In the genomic region with DNA sequence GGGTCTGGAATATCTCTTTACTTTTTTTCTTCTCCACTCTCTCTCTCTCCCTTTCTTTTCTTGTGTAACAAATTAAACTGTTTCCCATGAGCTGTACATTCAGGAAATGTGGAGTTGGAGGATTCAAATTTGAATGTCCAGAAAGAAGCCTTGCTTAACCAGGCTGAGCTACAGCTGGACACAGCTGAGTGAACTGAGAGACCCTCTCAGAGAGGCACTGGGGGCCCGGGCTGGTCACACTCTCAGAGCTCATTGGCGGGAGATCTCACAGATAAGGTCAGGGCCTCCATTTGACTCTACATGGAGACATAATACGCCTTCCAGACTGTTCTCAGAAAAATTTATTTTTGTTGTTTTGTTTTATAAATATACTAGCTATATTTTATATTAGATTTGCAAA, we compare ENCODE assay signal across 24 mouse cellular contexts. TPM values are rescaled to one million over a fixed set of nuclear protein-coding genes. Genes with fewer than 3 reads are reported as not detected.
A peak's percentile ranks its signal among the peaks of the same experiment; 100 is the strongest.
DNase-seq lines count a peak whose midpoint lies in the region; ATAC-seq and TF ChIP-seq lines count a peak whose summit lies in the region.
"Had no signal": no experiment of that assay in that cellular context is flagged by ENCODE, and none has a peak within 500 bp of the region (broad histone marks: within the 10 kb centered on the region; RNA-seq: fewer than 3 reads in every experiment).

No protein-coding gene starts in this region.

- WGBS in heart, embryonic 11.5 days (ENCODE audit: insufficient replicate concordance): 51% methylated on average over 3 of the region's 3 CpGs
- 30% methylated on average over 3 of the region's 3 CpGs for WGBS in kidney, embryonic 16.5 days
- WGBS in lung, embryonic 16.5 days: 27% methylated on average over 3 of the region's 3 CpGs
- WGBS in stomach, postnatal 0 days: 43% methylated on average over 3 of the region's 3 CpGs

- no peak for TF ChIP-seq EP300 in stomach, postnatal 0 days (optimal IDR thresholded peaks at IDR 0.05)

- H3K27ac ChIP-seq in heart, embryonic 11.5 days (ENCODE audit: low read depth, low read length): no peak overlapping the region
- peak overlapping the region; percentile 76 for H3K27ac ChIP-seq in kidney, embryonic 16.5 days (ENCODE audit: low read length)
- H3K27ac ChIP-seq in lung, embryonic 16.5 days (ENCODE audit: low read length): peak overlapping the region; percentile 78
- 0 out of 2 replicates have a peak overlapping the region, but pooled peaks have one; percentile 18 for H3K27ac ChIP-seq in stomach, postnatal 0 days (replicated peaks)
- H3K27ac ChIP-seq: forebrain, embryonic 12.5 days; heart, adult 2 months; hindbrain, embryonic 13.5 days; left cerebral cortex, adult 2 months; limb, embryonic 10.5 days; midbrain, embryonic 13.5 days; neural tube, embryonic 13.5 days had no signal

- H3K4me3 ChIP-seq in heart, embryonic 11.5 days (ENCODE audit: low read depth, low read length): no peak overlapping the region
- no peak overlapping the region for H3K4me3 ChIP-seq in kidney, embryonic 16.5 days (ENCODE audit: low read length)
- no peak overlapping the region for H3K4me3 ChIP-seq in lung, embryonic 16.5 days (ENCODE audit: low read length)
- no peak overlapping the region for H3K4me3 ChIP-seq in stomach, postnatal 0 days (ENCODE audit: low read depth, low read length)
- H3K4me3 ChIP-seq: forebrain, embryonic 12.5 days; heart, adult 2 months; hindbrain, embryonic 13.5 days; left cerebral cortex, adult 2 months; limb, embryonic 10.5 days; midbrain, embryonic 13.5 days; neural tube, embryonic 13.5 days had no signal

- no peaks in the 10 kb centered on the region for H3K36me3 ChIP-seq in heart, embryonic 11.5 days (ENCODE audit: control insufficient read depth, insufficient read depth, low read length)
- no peaks in the 10 kb centered on the region for H3K36me3 ChIP-seq in kidney, embryonic 16.5 days (ENCODE audit: insufficient read depth, low read length)
- no peaks in the 10 kb centered on the region for H3K36me3 ChIP-seq in lung, embryonic 16.5 days (ENCODE audit: control insufficient read depth, insufficient read depth, low read length)
- H3K36me3 ChIP-seq in stomach, postnatal 0 days (ENCODE audit: control insufficient read depth, insufficient read depth, low read length): no peaks in the 10 kb centered on the region
- H3K36me3 ChIP-seq: forebrain, embryonic 12.5 days; G1E; hindbrain, embryonic 13.5 days; limb, embryonic 10.5 days; midbrain, embryonic 13.5 days; neural tube, embryonic 13.5 days had no signal

- no peak overlapping the region for H3K9ac ChIP-seq in heart, embryonic 11.5 days (ENCODE audit: low read depth, low read length)
- H3K9ac ChIP-seq in kidney, embryonic 16.5 days (replicated peaks; ENCODE audit: low read length): no peak overlapping the region
- H3K9ac ChIP-seq in lung, embryonic 16.5 days (ENCODE audit: low read length): no peak overlapping the region
- no peak overlapping the region for H3K9ac ChIP-seq in stomach, postnatal 0 days (ENCODE audit: low read length)
- H3K9ac ChIP-seq: forebrain, embryonic 12.5 days; hindbrain, embryonic 13.5 days; liver, postnatal 0 days; midbrain, embryonic 13.5 days; neural tube, embryonic 13.5 days had no signal

- intact Hi-C loops in left cerebral cortex, postnatal 14 days (cut with DNase I): no loop called here

- ATAC-seq in heart, embryonic 11.5 days (replicated peaks; ENCODE audit: insufficient number of reproducible peaks, low FRiP score, low TSS enrichment): no peak
- peak; percentile 95 for ATAC-seq in kidney, embryonic 16.5 days (ENCODE audit: low FRiP score, low TSS enrichment)
- ATAC-seq in lung, embryonic 16.5 days (ENCODE audit: low read depth): peak; percentile 70
- ATAC-seq in stomach, postnatal 0 days (ENCODE audit: low FRiP score, low TSS enrichment): no peak
- ATAC-seq: activated CD4-positive, CD25-positive, alpha-beta regulatory T cell, adult 4 months; inflammation-experienced regulatory T-cells, adult 6 months; liver, postnatal 0 days; midbrain, embryonic 13.5 days had no signal

- DNase-seq in heart, adult 11 months: peak; percentile 81
- DNase-seq in kidney, postnatal 36 days: no peak
- DNase-seq in lung, adult 18-20 months: no peak
- DNase-seq in stomach, postnatal 0 days (ENCODE audit: low spot score): no peak
- DNase-seq in left cerebral cortex, postnatal 14 days (ENCODE audit: low spot score in 2 of 2): no peak
- DNase-seq: adrenal gland, postnatal 14 days; cerebellum, adult 9-11 months; heart, adult 2 months; heart, postnatal 14 days; layer of hippocampus, adult 9-11 months; liver, postnatal 0 days had no signal

- no peak for TF ChIP-seq CTCF in stomach, postnatal 0 days (IDR thresholded peaks at IDR 0.05; ENCODE audit: low read depth)

- no peaks in the 10 kb centered on the region for H3K9me3 ChIP-seq in heart, embryonic 11.5 days (replicated peaks; ENCODE audit: control insufficient read depth, low read length)
- 0 out of 2 replicates have a peak, but pooled peaks cover 3% of the 10 kb centered on the region for H3K9me3 ChIP-seq in kidney, embryonic 16.5 days (ENCODE audit: low read length)
- H3K9me3 ChIP-seq in lung, embryonic 16.5 days (ENCODE audit: control insufficient read depth, low read length): no peaks in the 10 kb centered on the region
- H3K9me3 ChIP-seq in stomach, postnatal 0 days (ENCODE audit: control insufficient read depth, low read length): no peaks in the 10 kb centered on the region
- H3K9me3 ChIP-seq: forebrain, embryonic 12.5 days; hindbrain, embryonic 13.5 days; limb, embryonic 10.5 days; midbrain, embryonic 13.5 days; neural tube, embryonic 13.5 days had no signal

- no peak overlapping the region for H3K4me2 ChIP-seq in heart, embryonic 11.5 days
- no peak overlapping the region for H3K4me2 ChIP-seq in kidney, embryonic 16.5 days (replicated peaks; ENCODE audit: low read depth, low read length)
- H3K4me2 ChIP-seq in lung, embryonic 16.5 days (ENCODE audit: low read depth, low read length): no peak overlapping the region
- no peak overlapping the region for H3K4me2 ChIP-seq in stomach, postnatal 0 days (replicated peaks; ENCODE audit: low read depth)
- H3K4me2 ChIP-seq: forebrain, embryonic 12.5 days; hindbrain, embryonic 13.5 days; midbrain, embryonic 13.5 days; neural tube, embryonic 13.5 days had no signal

- no peaks in the 10 kb centered on the region for H3K27me3 ChIP-seq in heart, embryonic 11.5 days (ENCODE audit: control insufficient read depth, insufficient read depth, low read length)
- H3K27me3 ChIP-seq in kidney, embryonic 16.5 days (ENCODE audit: insufficient read depth, low read length): no peaks in the 10 kb centered on the region
- H3K27me3 ChIP-seq in lung, embryonic 16.5 days (ENCODE audit: control insufficient read depth, insufficient read depth, low read depth, low read length): no peaks in the 10 kb centered on the region
- H3K27me3 ChIP-seq in stomach, postnatal 0 days (ENCODE audit: control insufficient read depth, insufficient read depth, low read length): no peaks in the 10 kb centered on the region
- H3K27me3 ChIP-seq: forebrain, embryonic 12.5 days; hindbrain, embryonic 13.5 days; midbrain, embryonic 13.5 days; neural tube, embryonic 13.5 days had no signal

- H3K4me1 ChIP-seq in heart, embryonic 11.5 days (ENCODE audit: control insufficient read depth, insufficient read depth, low read length): peaks cover 6% of the 10 kb centered on the region; the same call in 1 of the 2 replicates
- H3K4me1 ChIP-seq in kidney, embryonic 16.5 days (ENCODE audit: insufficient read depth, low read length): peaks cover 15% of the 10 kb centered on the region
- peaks cover 1% of the 10 kb centered on the region for H3K4me1 ChIP-seq in lung, embryonic 16.5 days (replicated peaks; ENCODE audit: control insufficient read depth, insufficient read depth, low read length)
- no peaks in the 10 kb centered on the region for H3K4me1 ChIP-seq in stomach, postnatal 0 days (replicated peaks; ENCODE audit: control insufficient read depth, insufficient read depth)
- H3K4me1 ChIP-seq: forebrain, embryonic 12.5 days; hindbrain, embryonic 13.5 days; midbrain, embryonic 13.5 days; neural tube, embryonic 13.5 days had no signal

RNA-seq across cellular contexts. Expression of gene Frem1, which starts 49.9 kb away (rescaled TPM):
- 11.4 and 12.1 TPM in 2 replicates for polyA plus RNA-seq in heart, embryonic 11.5 days (2014; fragmentation: Nextera tagmentation; extraction: Ambion mirVana)
- 24.4 and 25.4 TPM in 2 replicates for polyA plus RNA-seq in kidney, embryonic 16.5 days (2015; fragmentation: Nextera tagmentation; extraction: Ambion mirVana)
- polyA plus RNA-seq in lung, embryonic 16.5 days (2015; fragmentation: Nextera tagmentation; extraction: Ambion mirVana): 31.9 and 33.6 TPM in 2 replicates
- 2.9 and 3.4 TPM in 2 replicates for polyA plus RNA-seq in stomach, postnatal 0 days (2015; fragmentation: Nextera tagmentation; extraction: Ambion mirVana)
- total RNA-seq in left cerebral cortex, postnatal 14 days (2021): 1 to 10 TPM; 2.3 to 2.4 TPM
- total RNA-seq: megakaryocyte, adult 5-6 weeks had no signal
- polyA plus RNA-seq: activated CD4-positive, CD25-positive, alpha-beta regulatory T cell, adult 4 months; inflammation-experienced regulatory T-cells, adult 6 months had no signal

Comparison
In these comparisons a context has a peak if more than half of its experiments do, and no peak if none do; other contexts are left out.
1. ATAC-seq: peak in kidney, embryonic 16.5 days (single experiment) and lung, embryonic 16.5 days (single experiment); none in heart, embryonic 11.5 days (single experiment) and stomach, postnatal 0 days (single experiment).